Mouse (Mus musculus) granulocyte monocyte progenitor cell, adult 5-6 weeks (primary cell): Measurements from ENCODE around the gene Drc1. TPM values are rescaled to one million over a fixed set of nuclear protein-coding genes. Genes with fewer than 3 reads are reported as not detected.

Experiments
- ATAC-seq: replicated peaks from 2 replicates; pipeline ENCODE4 v1.8.0; 2016; ENCODE audit warnings: mild to moderate bottlenecking, moderate TSS enrichment, inconsistent platforms; ENCODE audit not compliant: poor library complexity, severe bottlenecking
- total RNA-seq, 2 experiments: library from RNA; stranded (forward) in 1 of 2; stranded (reverse) in 1 of 2; fragments of 200-712, 200-1000 nt in 1 of 2; fragments of >200 nt in 1 of 2; fragmentation: Nextera tagmentation in 1 of 2; gene quantifications; 2 replicates each; pipeline ENCODE4 v1.2.3; 2014 to 2017

The Drc1 gene
- total RNA-seq (2014; fragmentation: Nextera tagmentation): not detected in 2 replicates
- total RNA-seq (2017): not detected in 2 replicates

DNA sequence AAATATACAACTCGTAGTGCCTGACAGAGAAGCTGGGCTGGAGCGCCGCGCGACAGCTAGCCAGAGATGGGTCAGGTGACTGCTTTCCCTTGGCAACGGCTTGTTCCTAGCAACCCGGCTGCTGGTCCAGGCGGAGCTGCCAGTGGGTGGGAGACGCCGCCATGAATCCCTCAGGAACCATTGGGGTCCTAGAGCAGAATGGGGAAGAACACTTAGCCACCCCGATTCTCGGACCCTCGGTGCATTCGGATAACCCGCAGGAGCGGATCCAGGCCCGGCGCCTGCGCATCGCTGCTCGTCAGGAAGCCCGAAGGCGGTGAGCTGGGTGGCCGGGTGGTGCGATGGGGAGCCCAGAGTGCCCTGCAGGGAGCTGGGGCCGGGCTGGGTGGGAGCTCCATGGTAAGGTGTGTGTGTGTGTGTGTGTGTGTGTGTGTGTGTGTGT lies at the start of gene Drc1:
Gene Drc1, plus strand, starts transcription at position 98 of the 442 bp plus-strand sequence.
- no peak for ATAC-seq

GRCm38 (mm10) chr5:30231891-30232270 lies 49.3 kb upstream of the Drc1 start:
- no peak for ATAC-seq

GRCm38 (mm10) chr5:30232271-30232971 lies 48.8 kb upstream of the Drc1 start, which contains the start of gene Selenoi:
Selenoi (plus strand) TSS chr5:30232581.
- ATAC-seq: peak; percentile 95

DNA sequence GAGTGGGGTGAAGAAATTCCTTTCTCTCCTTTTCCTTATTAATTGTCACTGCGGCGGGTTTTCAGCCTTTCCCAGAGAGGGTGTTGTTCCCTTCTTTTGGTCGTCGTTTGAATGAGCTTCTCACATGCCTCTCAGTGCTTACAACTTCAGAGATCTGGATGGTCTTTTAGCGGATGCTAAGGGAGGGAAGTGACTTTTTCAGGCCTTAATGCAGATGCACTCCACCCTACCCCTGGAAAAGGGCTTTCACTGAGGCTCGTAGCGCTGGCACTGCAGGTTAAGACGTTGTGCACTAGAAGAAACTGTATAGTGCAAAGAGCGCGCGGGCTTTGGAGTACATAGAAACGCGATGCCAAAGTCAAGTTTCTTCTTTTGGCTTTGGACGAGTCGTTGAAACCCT lies 48.1 kb upstream of the Drc1 start:
- no peak for ATAC-seq

- ATAC-seq: no peak
Measured at GRCm38 (mm10) chr5:30233979-30234378, 47.2 kb upstream of the Drc1 start.

GRCm38 (mm10) chr5:30235641-30236126 lies 45.5 kb upstream of the Drc1 start:
- ATAC-seq: no peak

- ATAC-seq: no peak
Measured at GRCm38 (mm10) chr5:30238533-30238932, 42.7 kb upstream of the Drc1 start.

DNA sequence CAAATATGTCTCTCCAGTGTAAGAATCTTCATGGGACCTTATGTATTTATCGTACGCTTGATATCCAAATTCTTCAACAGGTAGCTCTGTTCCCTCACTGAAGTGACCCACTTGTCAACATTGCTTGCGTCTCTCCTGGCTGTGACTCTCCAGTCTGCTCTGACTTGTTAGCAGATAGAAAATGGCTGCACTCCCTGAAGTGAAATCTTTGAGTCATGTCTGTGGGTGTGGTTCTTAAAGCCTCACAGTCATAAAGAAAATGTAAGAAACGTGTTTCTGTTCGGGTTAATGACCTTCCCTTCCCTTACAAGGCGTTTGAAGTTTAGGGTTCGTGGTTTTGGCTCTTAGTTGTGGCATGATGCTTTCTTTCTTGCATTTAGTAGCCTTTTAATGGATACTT lies 40.6 kb upstream of the Drc1 start:
- ATAC-seq: no peak

DNA sequence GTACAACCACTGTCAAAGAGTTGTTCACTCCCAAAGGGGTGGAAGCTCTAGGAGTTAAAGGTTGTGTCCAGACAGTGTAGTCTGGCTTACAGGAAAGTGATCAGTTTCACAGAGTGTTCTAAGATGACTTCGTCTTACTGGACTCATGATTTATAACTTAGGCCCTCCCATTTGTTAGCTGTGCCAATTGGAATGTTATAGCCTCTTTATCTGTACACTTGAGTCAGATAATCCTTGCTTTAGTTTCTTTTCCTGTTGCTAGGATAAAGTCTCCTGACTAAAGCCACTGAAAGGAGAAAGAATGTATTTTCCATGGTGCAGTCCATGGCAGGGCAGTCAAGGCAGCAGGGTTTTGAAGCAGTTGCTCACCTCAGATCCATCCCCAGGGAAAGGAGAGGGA lies 38.8 kb upstream of the Drc1 start:
- no peak for ATAC-seq

DNA sequence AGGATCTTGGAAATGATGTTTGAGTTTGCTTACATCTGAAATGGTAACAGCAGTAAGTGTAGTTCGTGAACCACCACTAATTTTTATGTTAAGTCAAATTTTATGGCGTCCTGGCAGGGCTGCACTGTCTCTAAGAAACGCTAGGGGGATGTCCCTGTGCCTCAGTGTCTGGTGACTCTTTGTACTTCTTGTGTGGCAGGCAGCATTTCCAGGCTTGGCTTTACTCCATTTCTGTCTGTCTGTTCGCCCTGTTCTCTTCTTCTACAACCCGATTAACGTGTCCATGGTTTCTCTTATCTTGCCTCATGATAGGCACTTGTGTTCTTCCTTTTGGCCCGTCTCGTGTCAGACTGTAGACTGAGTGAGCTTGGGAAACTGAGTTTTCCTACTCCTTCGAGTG lies 37.4 kb upstream of the Drc1 start:
- no peak; the same call in 1 of the 2 replicates for ATAC-seq

GRCm38 (mm10) chr5:30245861-30246416 lies 35.2 kb upstream of the Drc1 start:
- no peak for ATAC-seq

DNA sequence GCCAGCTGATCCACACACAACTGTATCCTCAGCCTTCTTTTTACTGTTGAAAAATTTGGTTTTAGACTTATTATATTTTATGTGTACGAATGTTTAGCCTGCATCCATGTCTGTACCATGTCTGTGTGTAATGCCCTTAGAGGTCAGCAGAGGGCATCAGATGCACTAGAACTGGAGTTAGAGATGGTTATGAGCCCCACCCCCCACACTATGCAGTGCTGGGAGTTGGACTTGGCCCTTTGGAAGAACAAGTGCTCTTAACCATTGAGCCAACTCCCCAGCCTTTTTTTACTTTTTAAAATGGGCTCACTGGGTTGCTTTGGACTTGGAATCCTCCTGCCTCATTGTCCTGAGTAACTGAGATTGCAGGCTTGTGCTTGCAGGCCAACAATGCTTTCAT lies 33.5 kb upstream of the Drc1 start:
- peak; percentile 46; the same call in 1 of the 2 replicates for ATAC-seq

DNA sequence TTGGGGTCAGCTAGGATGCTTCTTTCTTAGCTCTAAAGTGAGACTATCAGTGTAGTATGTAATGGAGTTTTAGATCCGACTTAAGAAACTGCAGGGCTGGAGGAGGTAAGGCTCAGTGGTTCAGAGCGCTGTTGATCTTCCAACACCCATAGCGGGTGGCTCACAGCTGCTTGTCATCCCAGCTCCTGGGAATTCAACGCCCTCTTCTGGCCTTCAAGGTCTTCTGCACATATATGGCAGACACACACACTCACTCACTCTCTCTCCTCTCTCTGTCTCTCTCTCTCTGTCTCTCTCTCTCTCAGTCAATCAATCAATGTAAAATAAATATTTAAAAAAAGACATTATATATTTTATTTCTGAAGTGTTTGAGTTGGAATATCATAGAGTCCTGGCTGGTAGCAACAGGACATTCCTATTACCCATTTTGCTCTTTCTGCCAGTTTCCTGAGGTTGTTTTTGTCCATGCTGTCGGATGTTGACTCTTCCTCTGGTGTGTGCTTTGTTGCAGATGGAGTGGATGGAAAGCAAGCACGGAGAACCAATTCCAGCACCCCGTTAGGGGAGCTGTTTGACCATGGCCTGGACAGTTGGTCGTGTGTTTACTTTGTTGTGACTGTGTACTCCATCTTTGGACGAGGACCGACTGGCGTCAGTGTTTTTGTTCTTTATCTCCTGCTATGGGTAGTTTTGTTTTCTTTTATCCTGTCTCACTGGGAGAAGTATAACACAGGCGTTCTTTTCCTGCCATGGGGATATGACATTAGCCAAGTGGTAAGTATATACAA lies 25.4 kb upstream of the Drc1 start:
- no peak for ATAC-seq

DNA sequence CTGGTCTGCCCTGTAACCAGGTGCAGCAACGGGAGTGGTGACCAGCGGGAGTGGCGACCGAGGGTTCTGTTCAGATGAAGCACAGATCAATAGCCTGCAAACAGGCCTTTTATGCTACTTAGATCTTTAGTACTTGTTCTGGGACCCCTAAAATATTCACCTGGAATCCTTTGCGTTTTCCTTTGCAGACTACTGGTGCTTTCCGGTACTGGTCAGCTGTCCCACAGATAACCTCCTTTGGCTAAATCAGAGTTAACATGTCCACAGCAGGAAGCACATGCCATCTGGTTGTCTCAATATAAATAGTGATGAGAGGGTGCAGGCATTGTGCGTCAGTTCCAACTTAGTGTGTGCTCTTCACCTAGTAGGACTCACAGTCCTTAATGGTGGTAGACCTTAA lies 22.4 kb upstream of the Drc1 start:
- no peak for ATAC-seq

DNA sequence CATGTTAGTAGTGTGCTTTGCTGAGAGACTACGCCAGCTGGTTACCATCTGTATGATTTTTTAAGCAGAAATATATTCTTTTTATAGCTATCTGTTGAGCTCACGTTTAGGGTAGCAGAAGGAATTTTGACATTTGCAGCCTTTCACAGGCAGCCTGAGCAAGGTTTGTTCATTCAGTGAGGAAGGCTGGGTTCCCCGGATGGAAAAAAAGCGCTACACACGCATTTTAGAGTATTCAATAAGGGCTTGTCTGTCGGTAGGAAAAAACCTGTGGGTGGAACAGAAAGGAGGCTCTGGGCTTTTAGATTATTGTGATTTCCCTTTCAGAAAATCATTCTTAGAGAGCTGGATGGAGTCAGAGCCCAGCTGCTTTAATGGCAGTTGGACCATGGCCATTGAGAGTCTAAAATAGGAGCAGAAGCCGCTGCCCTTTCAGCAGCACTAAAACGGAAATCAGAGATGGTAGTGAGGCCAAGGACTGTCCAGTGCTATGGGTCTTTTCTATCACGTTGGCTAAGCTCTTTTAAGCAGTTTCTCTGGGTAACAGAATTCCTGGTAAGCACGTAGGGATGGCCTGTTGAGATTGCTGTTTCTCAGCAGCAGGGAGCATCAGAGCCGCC lies 10.5 kb upstream of the Drc1 start:
- ATAC-seq: no peak

GRCm38 (mm10) chr5:30271599-30272281 lies 9.4 kb upstream of the Drc1 start:
- no peak for ATAC-seq

- ATAC-seq: no peak
Measured at GRCm38 (mm10) chr5:30276361-30276760, 4.8 kb upstream of the Drc1 start.

GRCm38 (mm10) chr5:30278952-30279351 lies 2.2 kb upstream of the Drc1 start:
- no peak for ATAC-seq

DNA sequence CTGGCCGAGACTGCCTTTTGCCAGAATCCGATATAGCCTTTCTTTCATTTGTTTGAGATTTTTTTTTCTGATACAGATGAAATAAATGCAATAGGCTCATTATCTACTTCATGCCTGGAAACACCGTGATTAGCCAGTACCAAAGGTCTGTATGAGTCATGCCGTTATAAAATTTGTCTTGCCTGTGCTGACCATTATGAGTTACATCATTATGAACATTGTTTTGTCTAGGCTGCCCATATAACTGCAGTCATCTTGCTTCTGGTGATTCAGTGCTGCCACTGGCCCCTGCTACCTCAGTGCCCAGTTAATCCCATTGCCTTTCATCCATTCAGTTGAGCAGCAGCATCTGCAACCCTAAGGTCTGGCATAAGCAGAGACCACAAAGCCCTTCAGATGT lies 1.7 kb upstream of the Drc1 start:
- ATAC-seq: no peak

DNA sequence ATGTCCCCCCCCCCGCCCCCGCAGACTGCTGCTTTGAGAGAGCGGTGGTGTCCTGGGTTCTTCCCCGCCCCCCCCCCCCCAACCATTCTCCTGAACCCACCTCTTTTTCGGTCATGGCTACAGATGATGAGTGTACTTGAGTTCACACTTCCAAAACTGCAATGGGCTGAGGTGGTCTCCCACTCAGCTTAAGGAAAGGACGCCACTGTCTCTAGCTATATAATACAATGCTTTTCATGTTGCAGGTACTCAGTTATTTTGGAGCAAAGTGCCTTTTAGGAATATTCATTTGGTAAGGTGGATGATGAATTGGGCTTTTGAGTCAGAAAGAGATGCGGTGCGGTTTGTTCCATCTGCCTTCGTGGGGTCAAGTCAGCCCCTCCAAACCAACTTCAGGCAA lies 324 bp upstream of the Drc1 start:
- ATAC-seq: no peak
